Mouse (Mus musculus) hindbrain, postnatal 0 days (tissue): ENCODE data around the gene Gm21094. TPM values are rescaled to one million over a fixed set of nuclear protein-coding genes. Genes with fewer than 3 reads are reported as not detected.
"Not testable (repeated sequence)": the region's sequence is repeated elsewhere in the genome, so short reads cannot be mapped to it uniquely, and the experiment has no call there.

ENCODE experiments used
- ATAC-seq: fragments of 200-750 bp; cut with Nextera tagmentation; 2 replicates; pipeline ENCODE4 v1.8.0; 2017; ENCODE audit warnings: mild to moderate bottlenecking, moderate TSS enrichment, moderate library complexity
- DNase-seq: peaks from one replicate; pipeline ENCODE4 v3.0.0-alpha.2; 2015; ENCODE audit warnings: low spot score
- H3K27ac ChIP-seq: fragments of 300-500 bp; sonication (generic); 2 replicates; pipeline ENCODE4 v1.5.1; 2014; ENCODE audit warnings: mild to moderate bottlenecking
- H3K27me3 ChIP-seq: fragments of 300-500 bp; sonication (generic); 2 replicates; pipeline ENCODE4 v1.6.1; 2014; ENCODE audit warnings: low read length, mixed read lengths; ENCODE audit not compliant: insufficient read depth
- H3K36me3 ChIP-seq: fragments of 300-500 bp; sonication (generic); 2 replicates; pipeline ENCODE4 v1.6.1; 2014; ENCODE audit warnings: low read length, mixed read lengths; ENCODE audit not compliant: insufficient read depth
- H3K4me1 ChIP-seq: fragments of 300-500 bp; sonication (generic); 2 replicates; pipeline ENCODE4 v1.6.1; 2014; ENCODE audit warnings: antibody characterized with exemption, low read length, mixed read lengths; ENCODE audit not compliant: insufficient read depth
- H3K4me2 ChIP-seq: fragments of 300-500 bp; sonication (generic); 2 replicates; pipeline ENCODE4 v1.6.1; 2014; ENCODE audit warnings: low read depth, mild to moderate bottlenecking, low read length, moderate library complexity, mixed read lengths
- H3K4me3 ChIP-seq: fragments of 300-500 bp; sonication (generic); 2 replicates; pipeline ENCODE4 v1.5.1; 2014; ENCODE audit warnings: low read length
- H3K9ac ChIP-seq: fragments of 300-500 bp; sonication (generic); replicated peaks from 2 replicates; pipeline ENCODE4 v1.6.1; 2014; ENCODE audit warnings: mild to moderate bottlenecking, low read length, moderate library complexity, mixed read lengths
- H3K9me3 ChIP-seq: fragments of 300-500 bp; sonication (generic); 2 replicates; pipeline ENCODE4 v1.6.1; 2016; ENCODE audit warnings: low read length, mixed read lengths
- whole genome bisulfite sequencing: fragments of 180-500 bp; shearing (Covaris S2); extraction: QIAGEN DNeasy Blood & Tissue Kit; methylation state at CpG from one replicate; pipeline ENCODE4 v1.1.7; 2014; 5-methylcytosine and 5-hydroxymethylcytosine counted together
- polyA plus RNA-seq: library from polyadenylated mRNA; unstranded; fragments of >200 nt; fragmentation: Nextera tagmentation; extraction: Ambion mirVana; gene quantifications from 2 replicates; pipeline ENCODE4 v1.2.1, GENCODE M21; 2015
- total RNA-seq: library from RNA; depleted of rRNA; stranded (reverse); fragments of >200 nt; gene quantifications from 2 replicates; pipeline ENCODE4 v1.2.3, GENCODE M21; 2014; rRNA removed

The Gm21094 gene
- total RNA-seq: not detected in 2 replicates
- not detected in 2 replicates for polyA plus RNA-seq

- not testable (repeated sequence) for H3K4me2 ChIP-seq, H3K4me3 ChIP-seq, ATAC-seq, H3K9ac ChIP-seq, H3K4me1 ChIP-seq, H3K27ac ChIP-seq, H3K9me3 ChIP-seq, H3K36me3 ChIP-seq, H3K27me3 ChIP-seq, DNase-seq
- no CpG with 5 or more reads among the region's 8 CpGs for WGBS
Observed at GRCm38 (mm10) chrY:32620343-32620742, at the start of gene Gm21094. Gm21094 (minus strand) TSS chrY:32620443.
